ENCODE assay signal across 19 mouse cellular contexts in genomic region chr14:23602054-23602453, GRCm38 (mm10).
"Had no signal": no experiment of that assay in that cellular context is flagged by ENCODE, and none has a peak within 500 bp of the region (broad histone marks: within the 10 kb centered on the region; RNA-seq: fewer than 3 reads in every experiment).

No protein-coding gene starts in this region.

- H3K9ac ChIP-seq: limb, embryonic 13.5 days; liver, embryonic 12.5 days; liver, embryonic 15.5 days; lung, embryonic 15.5 days had no signal

- H3K27ac ChIP-seq: limb, embryonic 10.5 days; limb, embryonic 13.5 days; liver, embryonic 12.5 days; liver, embryonic 15.5 days; lung, embryonic 15.5 days; midbrain, embryonic 10.5 days had no signal

- H3K4me2 ChIP-seq: limb, embryonic 13.5 days; liver, embryonic 12.5 days; liver, embryonic 15.5 days; lung, embryonic 15.5 days had no signal

- H3K9me3 ChIP-seq: limb, embryonic 10.5 days; limb, embryonic 13.5 days; liver, embryonic 12.5 days; liver, embryonic 15.5 days; lung, embryonic 15.5 days; megakaryocyte, embryonic 14.5 days; midbrain, embryonic 10.5 days had no signal

- H3K4me1 ChIP-seq: limb, embryonic 10.5 days; limb, embryonic 13.5 days; liver, embryonic 12.5 days; liver, embryonic 15.5 days; lung, embryonic 15.5 days; megakaryocyte, embryonic 14.5 days; midbrain, embryonic 10.5 days had no signal

- DNase-seq: kidney, adult 18-20 months; kidney, adult 9 months; kidney, postnatal 14 days; kidney, postnatal 4 days; layer of hippocampus, postnatal 36 days; liver; lung, adult 18-20 months; lung, postnatal 10 days; lung, postnatal 36 days; midbrain, embryonic 14.5 days; thymus, adult 18-20 months; thymus, postnatal 36 days had no signal

- H3K36me3 ChIP-seq: limb, embryonic 10.5 days; limb, embryonic 13.5 days; liver, embryonic 12.5 days; liver, embryonic 15.5 days; lung, embryonic 15.5 days; midbrain, embryonic 10.5 days had no signal

- H3K4me3 ChIP-seq: limb, embryonic 10.5 days; limb, embryonic 13.5 days; liver, embryonic 12.5 days; liver, embryonic 15.5 days; lung, embryonic 15.5 days; megakaryocyte, embryonic 14.5 days; midbrain, embryonic 10.5 days had no signal

- ATAC-seq: liver, embryonic 12.5 days had no signal

- H3K27me3 ChIP-seq: liver, embryonic 12.5 days; liver, embryonic 15.5 days; lung, embryonic 15.5 days; megakaryocyte, embryonic 14.5 days had no signal
